Mouse (Mus musculus): ENCODE measurements at regions not wholly inside any gene's neighbourhood (a gene's known extent, or its start where the extent isn't known, plus 50 kb on each side); places are given as distances from the start of the nearest gene placed in this dataset.

- DNase-seq (ENCODE audit: low read depth, low spot score) = no peak
Observed at GRCm38 (mm10) chr9:120721451-120722123, 150.3 kb downstream of the Rpl14 start.

DNA sequence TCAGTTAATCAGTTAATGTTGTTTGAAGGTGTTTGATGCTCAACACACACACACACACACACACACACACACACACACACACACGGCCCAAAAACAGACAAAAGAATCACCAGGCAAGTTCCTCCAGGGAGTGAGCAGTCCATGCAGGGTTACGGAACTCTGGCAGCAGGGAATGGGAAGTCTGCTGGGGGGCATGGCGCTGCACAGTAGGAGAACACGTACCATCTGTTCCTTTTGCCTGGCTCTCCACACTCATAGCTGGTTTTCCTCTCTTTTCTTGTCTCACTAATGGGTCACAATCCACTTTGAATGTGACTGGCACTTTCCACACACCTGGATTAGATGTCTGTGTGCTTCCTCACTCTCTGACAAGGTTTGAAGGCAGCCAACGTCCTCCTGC is 151.8 kb downstream of the Rpl14 start:
- DNase-seq (ENCODE audit: low read depth, low spot score) = no peak

DNA sequence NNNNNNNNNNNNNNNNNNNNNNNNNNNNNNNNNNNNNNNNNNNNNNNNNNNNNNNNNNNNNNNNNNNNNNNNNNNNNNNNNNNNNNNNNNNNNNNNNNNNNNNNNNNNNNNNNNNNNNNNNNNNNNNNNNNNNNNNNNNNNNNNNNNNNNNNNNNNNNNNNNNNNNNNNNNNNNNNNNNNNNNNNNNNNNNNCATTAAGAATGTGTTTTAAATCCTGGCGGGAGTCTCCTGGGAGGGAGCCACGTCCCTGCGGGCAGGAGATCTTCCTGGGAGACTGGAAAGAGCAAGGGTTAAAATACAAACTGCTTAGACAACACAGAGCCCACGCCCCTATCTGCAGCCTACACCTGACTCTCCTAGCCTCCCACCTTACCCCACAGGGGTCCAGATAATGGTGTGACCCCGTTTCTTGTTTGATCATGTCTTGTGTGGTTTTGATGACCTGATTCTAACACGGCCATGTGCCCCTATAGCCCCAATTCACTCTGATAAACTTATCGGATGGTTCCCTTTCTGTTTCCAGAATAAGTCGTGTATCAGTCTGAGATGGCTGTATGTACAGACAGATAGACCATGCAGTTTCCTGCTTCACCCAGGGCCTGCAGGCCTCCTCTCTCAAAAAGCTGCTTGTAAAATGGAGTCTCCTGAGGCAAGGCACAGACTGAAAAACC is 160.8 kb downstream of the Rpl14 start:
- DNase-seq (ENCODE audit: low read depth, low spot score) = no peak

GRCm38 (mm10) chr9:120732650-120733293 is 161.5 kb downstream of the Rpl14 start:
- DNase-seq (ENCODE audit: low read depth, low spot score) = no peak

DNA sequence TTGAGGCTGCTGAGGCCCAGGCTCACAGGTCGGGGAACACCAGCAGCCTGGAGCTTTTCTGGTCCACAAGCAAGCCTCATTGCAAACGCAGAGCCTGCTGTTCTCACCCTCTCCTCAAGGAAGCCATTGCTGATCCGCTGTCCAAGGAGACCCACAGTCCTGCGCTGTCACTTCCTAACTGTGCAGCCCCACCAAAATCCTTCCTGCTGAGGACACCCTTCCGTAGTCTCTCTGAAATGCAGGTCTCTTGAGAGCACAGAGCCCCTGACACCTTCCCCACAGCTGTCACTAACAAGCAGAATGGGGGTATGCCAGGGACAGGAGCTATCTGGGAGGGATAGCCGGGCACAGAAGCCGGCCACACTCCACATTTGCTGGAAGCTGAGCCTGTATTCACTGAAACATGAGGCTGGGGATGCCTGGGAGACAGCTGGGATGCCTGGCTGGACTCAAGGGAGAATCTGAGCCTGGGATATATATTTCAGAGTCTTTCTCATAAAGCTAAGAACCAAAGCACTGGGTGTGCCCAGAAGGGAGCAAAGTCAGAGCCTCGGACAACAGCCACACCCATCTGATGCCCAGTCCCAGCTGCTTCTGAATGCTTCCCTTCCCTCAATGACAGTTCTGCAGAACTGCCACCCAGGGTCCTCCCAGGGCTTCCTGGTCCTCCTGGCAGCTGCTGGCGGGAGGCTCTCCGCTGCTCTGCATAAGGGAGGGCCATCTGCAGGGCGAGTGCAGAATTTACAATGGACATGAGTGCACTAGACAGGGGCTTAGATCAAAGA is 162.6 kb downstream of the Rpl14 start:
- DNase-seq (ENCODE audit: low read depth, low spot score) = no peak

DNA sequence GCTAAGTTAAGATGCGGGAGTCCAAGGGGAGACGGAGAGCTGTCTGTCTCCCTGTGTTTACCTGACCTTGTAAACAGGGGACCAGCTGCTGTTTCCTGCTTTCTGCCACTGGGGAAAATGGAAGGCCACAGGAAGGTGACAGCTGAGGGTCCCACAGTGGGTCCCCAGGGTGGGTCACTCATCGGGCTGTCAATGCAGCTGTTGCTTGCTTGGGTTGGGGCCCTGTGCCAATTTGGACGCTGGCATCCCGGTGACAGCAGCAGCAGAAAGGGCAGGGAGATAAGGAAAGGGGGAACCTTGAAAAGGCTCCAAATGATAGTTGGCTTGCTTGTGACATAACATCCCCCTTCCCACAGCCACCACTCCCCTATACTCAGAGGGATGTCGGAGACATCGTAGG is 164.0 kb downstream of the Rpl14 start:
- DNase-seq (ENCODE audit: low read depth, low spot score) = no peak

DNA sequence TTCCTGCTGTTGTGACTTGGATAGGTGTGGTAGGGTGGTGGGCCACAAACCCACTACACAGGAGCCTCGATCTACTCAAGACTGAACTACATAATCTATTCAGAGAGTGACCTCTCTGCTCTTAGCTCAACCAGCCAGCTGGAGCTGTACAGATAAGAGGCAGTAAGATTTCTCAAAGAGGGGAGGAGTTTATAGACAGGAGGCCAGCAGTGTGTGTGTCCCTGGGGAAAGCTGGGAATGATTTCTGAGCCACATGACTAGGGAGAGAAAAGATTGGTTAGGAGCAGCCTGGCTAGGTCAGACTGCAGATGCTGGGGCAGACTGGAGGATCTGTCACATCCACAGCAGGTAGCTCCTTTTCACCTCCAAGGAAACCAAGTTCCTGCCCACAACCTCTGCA is 166.7 kb downstream of the Rpl14 start:
- no peak for DNase-seq (ENCODE audit: low read depth, low spot score)

- DNase-seq (ENCODE audit: low read depth, low spot score) = no peak
Observed at GRCm38 (mm10) chr9:120739199-120739952, 168.1 kb downstream of the Rpl14 start.

GRCm38 (mm10) chr9:120739953-120740524 is 168.8 kb downstream of the Rpl14 start:
- DNase-seq (ENCODE audit: low read depth, low spot score) = no peak

GRCm38 (mm10) chr9:120741521-120741920 is 170.3 kb downstream of the Rpl14 start:
- DNase-seq (ENCODE audit: low read depth, low spot score) = no peak

DNA sequence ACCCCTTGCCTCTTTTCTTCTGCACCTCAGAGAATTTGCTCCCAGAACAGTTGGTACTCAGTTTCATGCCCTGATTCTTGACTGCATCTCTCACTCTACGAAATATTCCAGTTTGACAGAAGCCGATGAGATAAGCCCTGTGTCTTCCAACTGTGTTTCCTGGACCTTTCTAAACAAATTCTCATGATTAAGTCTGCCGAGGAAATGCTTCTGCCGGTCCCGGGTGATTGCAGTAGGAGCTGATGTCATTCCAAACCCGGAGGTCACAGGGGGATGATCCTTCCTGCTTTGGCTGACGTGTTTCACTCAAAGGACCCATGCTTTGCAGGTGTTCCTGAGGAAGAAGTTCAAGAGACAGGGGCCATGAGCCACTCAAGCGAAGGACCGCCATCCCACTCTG is 172.2 kb downstream of the Rpl14 start:
- DNase-seq (ENCODE audit: low read depth, low spot score) = no peak

DNA sequence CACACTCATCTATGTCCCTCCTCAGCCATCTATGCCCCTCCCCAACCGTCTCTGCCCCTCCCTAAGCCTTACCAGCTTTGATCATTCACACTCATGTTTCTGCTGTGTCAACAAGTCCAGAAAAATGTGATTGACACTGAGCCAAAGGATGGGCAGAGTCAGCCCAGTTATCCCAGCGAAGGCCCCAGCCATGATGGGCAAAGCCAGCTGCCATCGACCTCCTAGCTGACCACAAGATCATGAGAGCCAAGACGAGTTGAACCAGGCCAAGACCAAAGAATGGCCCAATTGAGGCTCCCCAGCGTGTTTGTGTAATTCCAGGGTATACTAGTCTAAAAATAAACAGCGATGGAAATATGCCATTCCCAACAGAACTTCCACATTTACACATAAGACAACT is 174.4 kb downstream of the Rpl14 start:
- no peak for DNase-seq (ENCODE audit: low read depth, low spot score)

DNA sequence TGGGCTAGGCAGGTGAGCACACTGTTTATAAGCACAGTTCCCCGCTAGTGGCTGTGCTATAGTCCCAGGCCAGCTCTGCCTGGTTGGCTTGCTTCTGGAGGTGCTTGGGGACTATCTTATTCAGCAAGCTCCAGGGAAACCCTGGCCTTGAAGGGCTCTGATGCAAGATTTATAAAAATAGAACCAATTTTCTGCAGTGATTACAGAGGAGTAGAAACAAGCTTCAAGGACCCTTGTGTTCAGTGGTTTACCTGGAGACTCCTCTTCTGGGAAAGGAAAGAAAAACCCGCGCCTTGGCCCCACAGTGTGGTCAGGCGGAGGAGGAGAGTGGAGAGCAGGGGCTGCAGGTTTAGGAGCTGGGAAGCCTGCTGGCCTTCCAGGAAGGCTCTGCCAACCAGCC is 178.2 kb upstream of the Ctnnb1 start:
- DNase-seq (ENCODE audit: low read depth, low spot score) = no peak

- DNase-seq (ENCODE audit: low read depth, low spot score) = peak; percentile 57
Observed at GRCm38 (mm10) chr9:120751686-120752484, 177.1 kb upstream of the Ctnnb1 start.

GRCm38 (mm10) chr9:120754151-120754550 is 174.9 kb upstream of the Ctnnb1 start:
- no peak for DNase-seq (ENCODE audit: low read depth, low spot score)

GRCm38 (mm10) chr9:120755486-120755885 is 173.5 kb upstream of the Ctnnb1 start:
- no peak for DNase-seq (ENCODE audit: low read depth, low spot score)

- no peak for DNase-seq (ENCODE audit: low read depth, low spot score)
Observed at GRCm38 (mm10) chr9:120758003-120758402, 171.0 kb upstream of the Ctnnb1 start.

DNA sequence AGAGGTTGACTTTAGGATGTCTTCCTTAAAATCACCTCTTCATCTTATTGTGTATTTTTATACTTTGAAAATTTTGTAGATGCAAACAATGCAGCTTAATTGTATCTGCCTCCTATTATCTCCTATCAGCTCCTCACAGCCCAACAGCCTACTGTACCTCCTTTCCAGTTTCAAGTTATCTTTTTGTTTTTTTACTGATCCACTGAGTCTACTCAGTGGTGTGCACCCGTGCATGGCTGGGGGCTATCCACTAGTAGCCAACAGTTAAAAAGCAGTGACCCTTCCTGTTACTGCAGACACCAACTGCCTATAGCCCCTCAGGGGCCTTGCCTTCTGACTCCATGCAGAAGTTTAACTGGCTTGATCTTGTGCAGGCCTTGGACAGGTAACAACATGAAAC is 170.4 kb upstream of the Ctnnb1 start:
- no peak for DNase-seq (ENCODE audit: low read depth, low spot score)

GRCm38 (mm10) chr9:120759771-120760170 is 169.2 kb upstream of the Ctnnb1 start:
- DNase-seq (ENCODE audit: low read depth, low spot score) = no peak

DNA sequence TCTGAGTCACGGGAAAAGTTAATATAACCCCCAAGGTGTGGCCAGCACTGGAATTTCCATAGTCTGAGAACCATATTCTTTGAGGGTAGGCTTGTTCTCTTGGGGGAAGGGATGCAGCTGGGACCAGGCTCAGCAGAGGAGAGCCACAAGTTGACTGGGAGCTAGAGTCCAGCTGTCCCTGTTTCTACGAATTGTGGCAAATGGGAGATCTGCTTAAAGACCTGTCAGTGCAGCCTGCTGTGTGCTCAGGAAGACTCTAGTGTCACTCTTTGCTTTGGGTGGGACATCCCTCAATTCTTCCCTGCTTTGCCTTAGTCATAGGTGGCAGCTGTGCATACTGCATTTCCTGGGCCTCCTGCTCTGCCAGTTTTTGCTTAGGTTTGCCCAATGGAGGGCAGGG is 165.2 kb upstream of the Ctnnb1 start:
- no peak for DNase-seq (ENCODE audit: low read depth, low spot score)
